Mouse (Mus musculus): ENCODE results near the gene Plekhg6. TPM values are rescaled to one million over a fixed set of nuclear protein-coding genes. Genes with fewer than 3 reads are reported as not detected.

Plekhg6 gene
- polyA plus RNA-seq, 1 experiment from 2014 or later = 7.3 TPM

- WGBS = 4% methylated on average over 20 of the region's 20 CpGs
- no peaks in the 10 kb centered on the region for H3K36me3 ChIP-seq
- H3K4me2 ChIP-seq (replicated peaks) = peak overlapping the region; percentile 88
- H3K27me3 ChIP-seq (replicated peaks) = no peaks in the 10 kb centered on the region
- H3K27ac ChIP-seq = peak overlapping the region; percentile 88
- H3K4me3 ChIP-seq (replicated peaks) = peak overlapping the region; percentile 69
- H3K9ac ChIP-seq = peak overlapping the region; percentile 76
- peaks cover 57% of the 10 kb centered on the region for H3K4me1 ChIP-seq (replicated peaks)
- no peaks in the 10 kb centered on the region for H3K9me3 ChIP-seq
- ATAC-seq = no peak
Observed at GRCm38 (mm10) chr6:125350231-125350994, 30.2 kb downstream of the Plekhg6 start.

- peak overlapping the region; percentile 88 for H3K4me2 ChIP-seq (replicated peaks)
- no peaks in the 10 kb centered on the region for H3K36me3 ChIP-seq
- peak; percentile 80 for ATAC-seq
- no peaks in the 10 kb centered on the region for H3K27me3 ChIP-seq (replicated peaks)
- peak overlapping the region; percentile 69 for H3K4me3 ChIP-seq (replicated peaks)
- H3K9me3 ChIP-seq = no peaks in the 10 kb centered on the region
- peak overlapping the region; percentile 88 for H3K27ac ChIP-seq
- WGBS = under 1% methylated on average over 27 of the region's 27 CpGs
- peaks cover 56% of the 10 kb centered on the region for H3K4me1 ChIP-seq (replicated peaks)
- peak overlapping the region; percentile 76 for H3K9ac ChIP-seq
Observed at GRCm38 (mm10) chr6:125349575-125350230, 30.9 kb downstream of the Plekhg6 start.

GRCm38 (mm10) chr6:125348721-125349574 lies 31.6 kb downstream of the Plekhg6 start, which contains the start of gene Tnfrsf1a:
Tnfrsf1a (plus strand) TSS chr6:125349362.
- no peaks in the 10 kb centered on the region for H3K27me3 ChIP-seq (replicated peaks)
- peak within 1 kb of the TSS; percentile 69 for H3K4me3 ChIP-seq (replicated peaks)
- H3K9me3 ChIP-seq = no peaks in the 10 kb centered on the region
- peak within 1 kb of the TSS; percentile 76 for H3K9ac ChIP-seq
- peaks cover 56% of the 10 kb centered on the region for H3K4me1 ChIP-seq (replicated peaks)
- peak; percentile 17 for ATAC-seq
- no peaks in the 10 kb centered on the region for H3K36me3 ChIP-seq
- H3K4me2 ChIP-seq (replicated peaks) = peak within 1 kb of the TSS; percentile 88
- peak within 1 kb of the TSS; percentile 88 for H3K27ac ChIP-seq
- WGBS = 12% methylated on average over 22 of the region's 22 CpGs

GRCm38 (mm10) chr6:125346029-125346428 lies 34.6 kb downstream of the Plekhg6 start:
- Histone ChIP-seq H3K27ac (peak overlapping the region; percentile 58), H3K4me2 (replicated peaks) (no peak overlapping the region), H3K9me3 (no peaks in the 10 kb centered on the region), H3K4me1 (replicated peaks) (peaks cover 31% of the 10 kb centered on the region), H3K4me3 (replicated peaks) (no peak overlapping the region), H3K27me3 (replicated peaks) (no peaks in the 10 kb centered on the region), H3K9ac (no peak overlapping the region), H3K36me3 (no peaks in the 10 kb centered on the region)
- 41% methylated on average over 2 of the region's 2 CpGs for WGBS
- ATAC-seq = peak; percentile 26

GRCm38 (mm10) chr6:125345625-125346024 lies 35.0 kb downstream of the Plekhg6 start:
- Histone ChIP-seq H3K27me3 (replicated peaks) (no peaks in the 10 kb centered on the region), H3K36me3 (no peaks in the 10 kb centered on the region), H3K9ac (no peak overlapping the region), H3K4me3 (replicated peaks) (no peak overlapping the region), H3K4me2 (replicated peaks) (no peak overlapping the region), H3K27ac (peak overlapping the region; percentile 58), H3K9me3 (no peaks in the 10 kb centered on the region), H3K4me1 (replicated peaks) (peaks cover 27% of the 10 kb centered on the region)
- ATAC-seq = peak; percentile 66
- 71% methylated on average over 1 of the region's 1 CpGs for WGBS

GRCm38 (mm10) chr6:125344866-125345265 lies 35.7 kb downstream of the Plekhg6 start:
- ATAC-seq = no peak
- H3K4me3 ChIP-seq (replicated peaks) = no peak overlapping the region
- no peaks in the 10 kb centered on the region for H3K36me3 ChIP-seq
- H3K4me1 ChIP-seq (replicated peaks) = peaks cover 28% of the 10 kb centered on the region
- no peaks in the 10 kb centered on the region for H3K27me3 ChIP-seq (replicated peaks)
- 52% methylated on average over 4 of the region's 4 CpGs for WGBS
- peak overlapping the region; percentile 58; the same call in 1 of the 2 replicates for H3K27ac ChIP-seq
- no peak overlapping the region for H3K9ac ChIP-seq
- H3K4me2 ChIP-seq (replicated peaks) = no peak overlapping the region; the same call in 1 of the 2 replicates
- no peaks in the 10 kb centered on the region for H3K9me3 ChIP-seq

GRCm38 (mm10) chr6:125344084-125344483 lies 36.5 kb downstream of the Plekhg6 start:
- Histone ChIP-seq H3K27me3 (replicated peaks) (no peaks in the 10 kb centered on the region), H3K4me1 (replicated peaks) (peaks cover 28% of the 10 kb centered on the region), H3K36me3 (no peaks in the 10 kb centered on the region), H3K4me3 (replicated peaks) (no peak overlapping the region), H3K9me3 (no peaks in the 10 kb centered on the region), H3K4me2 (replicated peaks) (no peak overlapping the region), H3K9ac (0 out of 2 replicates have a peak overlapping the region, but pooled peaks have one; percentile 8), H3K27ac (no peak overlapping the region)
- no peak for ATAC-seq
- 23% methylated on average over 8 of the region's 8 CpGs for WGBS

GRCm38 (mm10) chr6:125342198-125342597 lies 38.4 kb downstream of the Plekhg6 start:
- H3K36me3 ChIP-seq = no peaks in the 10 kb centered on the region
- no peak overlapping the region for H3K4me2 ChIP-seq (replicated peaks)
- H3K4me1 ChIP-seq (replicated peaks) = peaks cover 19% of the 10 kb centered on the region
- no peak overlapping the region for H3K27ac ChIP-seq
- no peak overlapping the region for H3K9ac ChIP-seq
- H3K4me3 ChIP-seq (replicated peaks) = no peak overlapping the region
- WGBS = 72% methylated on average over 3 of the region's 3 CpGs
- ATAC-seq = no peak
- H3K9me3 ChIP-seq = no peaks in the 10 kb centered on the region
- H3K27me3 ChIP-seq (replicated peaks) = no peaks in the 10 kb centered on the region

GRCm38 (mm10) chr6:125340244-125340643 lies 40.3 kb downstream of the Plekhg6 start:
- no peak for ATAC-seq
- 64% methylated on average over 5 of the region's 5 CpGs for WGBS

GRCm38 (mm10) chr6:125338791-125339660 lies 41.6 kb downstream of the Plekhg6 start:
- H3K9ac ChIP-seq = no peak overlapping the region
- no peak overlapping the region for H3K4me2 ChIP-seq (replicated peaks)
- no peaks in the 10 kb centered on the region for H3K27me3 ChIP-seq (replicated peaks)
- H3K4me1 ChIP-seq (replicated peaks) = peaks cover 6% of the 10 kb centered on the region
- H3K9me3 ChIP-seq = no peaks in the 10 kb centered on the region
- H3K4me3 ChIP-seq (replicated peaks) = no peak overlapping the region
- no peak for ATAC-seq
- H3K27ac ChIP-seq = no peak overlapping the region
- 61% methylated on average over 9 of the region's 9 CpGs for WGBS
- H3K36me3 ChIP-seq = no peaks in the 10 kb centered on the region

More at GRCm38 (mm10) chr6:125340244-125340643, 40.3 kb downstream of the Plekhg6 start:
- no peak overlapping the region for H3K9ac ChIP-seq
- peak overlapping the region; percentile 36; the same call in 1 of the 2 replicates for H3K27ac ChIP-seq
- no peaks in the 10 kb centered on the region for H3K36me3 ChIP-seq
- H3K4me3 ChIP-seq (replicated peaks) = no peak overlapping the region
- peaks cover 18% of the 10 kb centered on the region for H3K4me1 ChIP-seq (replicated peaks)
- no peaks in the 10 kb centered on the region for H3K9me3 ChIP-seq
- no peak overlapping the region for H3K4me2 ChIP-seq (replicated peaks)
- H3K27me3 ChIP-seq (replicated peaks) = no peaks in the 10 kb centered on the region

- H3K27ac ChIP-seq = no peak overlapping the region
- H3K9ac ChIP-seq = no peak overlapping the region
- no peak for ATAC-seq
- no peaks in the 10 kb centered on the region for H3K27me3 ChIP-seq (replicated peaks)
- H3K4me2 ChIP-seq (replicated peaks) = no peak overlapping the region
- 81% methylated on average over 2 of the region's 2 CpGs for WGBS
- 0 out of 2 replicates have a peak, but pooled peaks cover 2% of the 10 kb centered on the region for H3K4me1 ChIP-seq (replicated peaks)
- no peaks in the 10 kb centered on the region for H3K9me3 ChIP-seq
- H3K4me3 ChIP-seq (replicated peaks) = no peak overlapping the region
- no peaks in the 10 kb centered on the region for H3K36me3 ChIP-seq
Observed at GRCm38 (mm10) chr6:125334356-125334755, 46.2 kb downstream of the Plekhg6 start.

All from intestine, embryonic 15.5 days (tissue).